Mouse (Mus musculus) heart, embryonic 12.5 days (tissue): ENCODE measurements around the gene Hecw1. TPM values are rescaled to one million over a fixed set of nuclear protein-coding genes. Genes with fewer than 3 reads are reported as not detected.

Source experiments
- ATAC-seq: fragments of 200-750 bp; cut with Nextera tagmentation; 2 replicates; pipeline ENCODE4 v1.8.0; 2017; ENCODE audit warnings: moderate TSS enrichment, moderate library complexity; ENCODE audit not compliant: insufficient number of reproducible peaks, low FRiP score
- H3K27ac ChIP-seq: fragments of 300-500 bp; sonication (generic); 2 replicates; pipeline ENCODE4 v1.5.1; 2016; ENCODE audit warnings: mild to moderate bottlenecking, moderate library complexity; ENCODE audit not compliant: poor library complexity, severe bottlenecking
- H3K27me3 ChIP-seq: fragments of 300-500 bp; sonication (generic); replicated peaks from 2 replicates; pipeline ENCODE4 v1.6.1; 2016; ENCODE audit warnings: mild to moderate bottlenecking, moderate library complexity
- H3K36me3 ChIP-seq: fragments of 300-500 bp; sonication (generic); 2 replicates; pipeline ENCODE4 v1.6.1; 2016; ENCODE audit warnings: mild to moderate bottlenecking, moderate library complexity
- H3K4me1 ChIP-seq: fragments of 300-500 bp; sonication (generic); replicated peaks from 2 replicates; pipeline ENCODE4 v1.6.1; 2016; ENCODE audit warnings: mild to moderate bottlenecking
- H3K4me2 ChIP-seq: fragments of 300-500 bp; sonication (generic); 2 replicates; pipeline ENCODE4 v1.6.1; 2016; ENCODE audit warnings: mild to moderate bottlenecking, moderate library complexity
- H3K4me3 ChIP-seq: fragments of 300-500 bp; sonication (generic); 2 replicates; pipeline ENCODE4 v1.5.1; 2016; ENCODE audit warnings: mild to moderate bottlenecking
- H3K9ac ChIP-seq: fragments of 300-500 bp; sonication (generic); 2 replicates; pipeline ENCODE4 v1.6.1; 2016; ENCODE audit warnings: mild to moderate bottlenecking, moderate library complexity
- H3K9me3 ChIP-seq: fragments of 300-500 bp; sonication (generic); replicated peaks from 2 replicates; pipeline ENCODE4 v1.6.1; 2016; ENCODE audit warnings: mild to moderate bottlenecking, moderate library complexity
- WGBS: fragments of 180-500 bp; shearing (Covaris S2); methylation state at CpG from one replicate; pipeline ENCODE4 v1.1.7; 2016; 5-methylcytosine and 5-hydroxymethylcytosine counted together
- polyA plus RNA-seq: library from polyadenylated mRNA; unstranded; fragments of >200 nt; fragmentation: Nextera tagmentation; extraction: Ambion mirVana; gene quantifications from 2 replicates; pipeline ENCODE4 v1.2.1, GENCODE M21; 2016

The Hecw1 gene
- polyA plus RNA-seq = 0.37 and 0.72 TPM in 2 replicates

GRCm38 (mm10) chr13:14522906-14523269 lies at the start of gene Hecw1:
TSS of gene Hecw1 (minus strand) at chr13:14523228.
- Histone ChIP-seq H3K4me2 (peak within 1 kb of the TSS; percentile 95), H3K9me3 (no peaks in the 10 kb centered on the region), H3K27me3 (peaks cover 23% of the 10 kb centered on the region), H3K27ac (no peak within 1 kb of the TSS), H3K9ac (peak within 1 kb of the TSS; percentile 60), H3K4me1 (peaks cover 17% of the 10 kb centered on the region), H3K4me3 (peak within 1 kb of the TSS; percentile 56), H3K36me3 (no peaks in the 10 kb centered on the region)
- WGBS = 3% methylated on average over 13 of the region's 15 CpGs
- peak; percentile 45; the same call in 1 of the 2 replicates for ATAC-seq

- H3K9ac ChIP-seq = no peak overlapping the region
- WGBS = 71% methylated on average over 1 of the region's 1 CpGs
These were observed 38.3 kb upstream of the Hecw1 start for GRCm38 (mm10) chr13:14561336-14561735.

GRCm38 (mm10) chr13:14552628-14553027 lies 29.6 kb upstream of the Hecw1 start:
- Histone ChIP-seq H3K9me3 (no peaks in the 10 kb centered on the region), H3K9ac (no peak overlapping the region), H3K4me2 (no peak overlapping the region), H3K36me3 (no peaks in the 10 kb centered on the region), H3K4me3 (no peak overlapping the region), H3K27ac (no peak overlapping the region), H3K27me3 (no peaks in the 10 kb centered on the region), H3K4me1 (no peaks in the 10 kb centered on the region)
- 65% methylated on average over 2 of the region's 2 CpGs for WGBS
- no peak for ATAC-seq

More at GRCm38 (mm10) chr13:14561336-14561735, 38.3 kb upstream of the Hecw1 start:
- no peak overlapping the region for H3K4me2 ChIP-seq
- no peak overlapping the region for H3K27ac ChIP-seq
- H3K4me3 ChIP-seq = no peak overlapping the region
- no peaks in the 10 kb centered on the region for H3K9me3 ChIP-seq
- no peaks in the 10 kb centered on the region for H3K36me3 ChIP-seq
- H3K27me3 ChIP-seq = no peaks in the 10 kb centered on the region
- H3K4me1 ChIP-seq = no peaks in the 10 kb centered on the region
- ATAC-seq = no peak

GRCm38 (mm10) chr13:14542860-14543259 lies 19.8 kb upstream of the Hecw1 start:
- 69% methylated on average over 5 of the region's 5 CpGs for WGBS
- Histone ChIP-seq H3K9me3 (no peaks in the 10 kb centered on the region), H3K4me2 (no peak overlapping the region), H3K27me3 (no peaks in the 10 kb centered on the region), H3K9ac (no peak overlapping the region), H3K27ac (no peak overlapping the region), H3K4me1 (no peaks in the 10 kb centered on the region), H3K36me3 (no peaks in the 10 kb centered on the region), H3K4me3 (no peak overlapping the region)
- ATAC-seq = no peak

GRCm38 (mm10) chr13:14522128-14522905 lies 711 bp downstream of the Hecw1 start:
- H3K9ac ChIP-seq = peak overlapping the region; percentile 60
- peak overlapping the region; percentile 95 for H3K4me2 ChIP-seq
- H3K4me1 ChIP-seq = peaks cover 17% of the 10 kb centered on the region
- 3% methylated on average over 38 of the region's 38 CpGs for WGBS
- no peaks in the 10 kb centered on the region for H3K36me3 ChIP-seq
- peak overlapping the region; percentile 56 for H3K4me3 ChIP-seq
- no peak overlapping the region for H3K27ac ChIP-seq
- peaks cover 23% of the 10 kb centered on the region for H3K27me3 ChIP-seq
- ATAC-seq = peak; percentile 77
- H3K9me3 ChIP-seq = no peaks in the 10 kb centered on the region

- H3K9me3 ChIP-seq = no peaks in the 10 kb centered on the region
- H3K36me3 ChIP-seq = no peaks in the 10 kb centered on the region
- H3K4me3 ChIP-seq = peak overlapping the region; percentile 56
- ATAC-seq = no peak
- peak overlapping the region; percentile 95 for H3K4me2 ChIP-seq
- peaks cover 17% of the 10 kb centered on the region for H3K4me1 ChIP-seq
- peaks cover 23% of the 10 kb centered on the region for H3K27me3 ChIP-seq
- WGBS = 34% methylated on average over 4 of the region's 4 CpGs
- no peak overlapping the region for H3K27ac ChIP-seq
- no peak overlapping the region for H3K9ac ChIP-seq
These were observed 1.3 kb downstream of the Hecw1 start for GRCm38 (mm10) chr13:14521746-14522127.

GRCm38 (mm10) chr13:14519605-14520004 lies 3.4 kb downstream of the Hecw1 start:
- Histone ChIP-seq H3K4me2 (no peak overlapping the region), H3K36me3 (no peaks in the 10 kb centered on the region), H3K4me3 (no peak overlapping the region), H3K9me3 (no peaks in the 10 kb centered on the region), H3K4me1 (peaks cover 17% of the 10 kb centered on the region), H3K27me3 (peaks cover 23% of the 10 kb centered on the region), H3K9ac (no peak overlapping the region), H3K27ac (no peak overlapping the region)
- 71% methylated on average over 3 of the region's 3 CpGs for WGBS
- ATAC-seq = no peak

GRCm38 (mm10) chr13:14517478-14517877 lies 5.5 kb downstream of the Hecw1 start:
- no peaks in the 10 kb centered on the region for H3K36me3 ChIP-seq
- H3K27me3 ChIP-seq = peaks cover 8% of the 10 kb centered on the region
- no peaks in the 10 kb centered on the region for H3K9me3 ChIP-seq
- H3K27ac ChIP-seq = no peak overlapping the region
- no peak overlapping the region for H3K9ac ChIP-seq
- ATAC-seq = no peak
- no peak overlapping the region for H3K4me3 ChIP-seq
- 80% methylated on average over 3 of the region's 3 CpGs for WGBS
- H3K4me1 ChIP-seq = peaks cover 12% of the 10 kb centered on the region
- no peak overlapping the region for H3K4me2 ChIP-seq

- Histone ChIP-seq H3K27ac (no peak overlapping the region), H3K36me3 (no peaks in the 10 kb centered on the region), H3K4me2 (no peak overlapping the region), H3K4me1 (no peaks in the 10 kb centered on the region), H3K27me3 (0 out of 2 replicates have a peak, but pooled peaks cover 2% of the 10 kb centered on the region), H3K4me3 (no peak overlapping the region), H3K9ac (no peak overlapping the region), H3K9me3 (no peaks in the 10 kb centered on the region)
- 46% methylated on average over 2 of the region's 2 CpGs for WGBS
- no peak for ATAC-seq
These were observed 7.9 kb downstream of the Hecw1 start for GRCm38 (mm10) chr13:14515106-14515505.

GRCm38 (mm10) chr13:14513934-14514333 lies 9.1 kb downstream of the Hecw1 start:
- Histone ChIP-seq H3K27me3 (no peaks in the 10 kb centered on the region), H3K27ac (no peak overlapping the region), H3K9me3 (no peaks in the 10 kb centered on the region), H3K9ac (no peak overlapping the region), H3K4me3 (no peak overlapping the region), H3K36me3 (no peaks in the 10 kb centered on the region), H3K4me2 (no peak overlapping the region), H3K4me1 (no peaks in the 10 kb centered on the region)
- ATAC-seq = no peak

GRCm38 (mm10) chr13:14506765-14507164 lies 16.3 kb downstream of the Hecw1 start:
- Histone ChIP-seq H3K4me1 (no peaks in the 10 kb centered on the region), H3K4me3 (no peak overlapping the region), H3K9ac (no peak overlapping the region), H3K36me3 (no peaks in the 10 kb centered on the region), H3K9me3 (no peaks in the 10 kb centered on the region), H3K27ac (no peak overlapping the region), H3K4me2 (no peak overlapping the region), H3K27me3 (no peaks in the 10 kb centered on the region)
- 76% methylated on average over 5 of the region's 5 CpGs for WGBS
- no peak for ATAC-seq

GRCm38 (mm10) chr13:14500251-14500650 lies 22.8 kb downstream of the Hecw1 start:
- 43% methylated on average over 1 of the region's 1 CpGs for WGBS
- no peak overlapping the region for H3K27ac ChIP-seq
- H3K4me1 ChIP-seq = no peaks in the 10 kb centered on the region
- no peaks in the 10 kb centered on the region for H3K36me3 ChIP-seq
- H3K9ac ChIP-seq = no peak overlapping the region
- no peak overlapping the region for H3K4me3 ChIP-seq
- H3K4me2 ChIP-seq = no peak overlapping the region
- ATAC-seq = no peak
- H3K27me3 ChIP-seq = no peaks in the 10 kb centered on the region
- H3K9me3 ChIP-seq = no peaks in the 10 kb centered on the region
